Mouse (Mus musculus) heart, postnatal 0 days (tissue): Measurements from ENCODE around the gene Chrna3.

Experiments
- CTCF ChIP-seq: IDR thresholded peaks from 2 replicates; pipeline ENCODE4 v1.5.1; 2016; ENCODE audit warnings: antibody characterized with exemption, control low read depth, low read depth
- EP300 ChIP-seq: IDR thresholded peaks from 2 replicates; pipeline ENCODE4 v1.6.1; 2016; ENCODE audit warnings: antibody characterized with exemption, low read depth

DNA sequence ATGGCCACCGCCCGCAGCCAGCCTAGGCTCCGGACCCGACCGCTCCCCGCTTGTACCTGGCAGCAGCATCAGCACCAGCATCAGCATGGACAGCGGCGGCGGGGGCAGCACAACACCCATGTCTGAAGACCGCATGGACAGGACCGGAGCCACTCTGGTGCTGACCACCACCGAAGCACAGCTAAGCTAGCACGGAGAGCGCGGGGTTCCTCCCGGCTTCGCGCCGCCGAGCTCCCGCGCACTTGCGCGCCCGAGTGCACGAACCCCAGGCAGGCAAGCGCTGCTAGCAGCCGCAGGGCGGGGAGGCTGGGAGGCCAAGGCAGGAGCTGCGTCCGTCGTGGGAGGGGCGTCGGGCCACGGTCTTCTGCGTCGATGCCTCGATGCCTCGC lies at the start of gene Chrna3:
- TF ChIP-seq CTCF (no peak), EP300 (no peak)
